Mouse (Mus musculus) neural tube, embryonic 11.5 days (tissue): ENCODE data around the gene Grik3. TPM values are rescaled to one million over a fixed set of nuclear protein-coding genes. Genes with fewer than 3 reads are reported as not detected.

Experiments
- ATAC-seq: fragments of 200-750 bp; cut with Nextera tagmentation; 2 replicates; pipeline ENCODE4 v1.8.0; 2017; ENCODE audit warnings: moderate number of reproducible peaks, mild to moderate bottlenecking, moderate TSS enrichment, moderate library complexity; ENCODE audit not compliant: insufficient read depth, low FRiP score, low TSS enrichment
- DNase-seq: peaks from one replicate; pipeline ENCODE4 v3.0.0-alpha.2; 2015; ENCODE audit warnings: low spot score
- H3K27ac ChIP-seq: fragments of 300-500 bp; sonication (generic); 2 replicates; pipeline ENCODE4 v1.5.1; 2014; ENCODE audit warnings: low read depth, mild to moderate bottlenecking, low read length
- H3K27me3 ChIP-seq: fragments of 300-500 bp; sonication (generic); 2 replicates; pipeline ENCODE4 v1.6.1; 2014; ENCODE audit warnings: mild to moderate bottlenecking, low read length, mixed read lengths; ENCODE audit not compliant: control insufficient read depth, insufficient read depth
- H3K36me3 ChIP-seq: fragments of 300-500 bp; sonication (generic); 2 replicates; pipeline ENCODE4 v1.6.1; 2014; ENCODE audit warnings: mild to moderate bottlenecking, low read length, moderate library complexity, mixed read lengths; ENCODE audit not compliant: control insufficient read depth, insufficient read depth
- H3K4me1 ChIP-seq: fragments of 300-500 bp; sonication (generic); 2 replicates; pipeline ENCODE4 v1.6.1; 2014; ENCODE audit warnings: low read length, mixed read lengths; ENCODE audit not compliant: control insufficient read depth, insufficient read depth
- H3K4me2 ChIP-seq: fragments of 300-500 bp; sonication (generic); 2 replicates; pipeline ENCODE4 v1.6.1; 2014; ENCODE audit warnings: low read depth, mild to moderate bottlenecking, moderate library complexity
- H3K4me3 ChIP-seq: fragments of 300-500 bp; sonication (generic); 2 replicates; pipeline ENCODE4 v1.5.1; 2014; ENCODE audit warnings: low read depth, low read length
- H3K9ac ChIP-seq: fragments of 300-500 bp; sonication (generic); 2 replicates; pipeline ENCODE4 v1.6.1; 2014; ENCODE audit warnings: mild to moderate bottlenecking, low read length
- H3K9me3 ChIP-seq: fragments of 300-500 bp; sonication (generic); 2 replicates; pipeline ENCODE4 v1.6.1; 2016; ENCODE audit warnings: low read length; ENCODE audit not compliant: control insufficient read depth
- WGBS: fragments of 180-500 bp; shearing (Covaris S2); extraction: QIAGEN DNeasy Blood & Tissue Kit; methylation state at CpG from one replicate; pipeline ENCODE4 v1.1.7; 2014; 5-methylcytosine and 5-hydroxymethylcytosine counted together
- polyA plus RNA-seq: library from polyadenylated mRNA; unstranded; fragments of >200 nt; fragmentation: Nextera tagmentation; extraction: Ambion mirVana; gene quantifications from 2 replicates; pipeline ENCODE4 v1.2.1, GENCODE M21; 2014

Gene Grik3
- polyA plus RNA-seq, 1 experiment from 2014 or later = 1.3 TPM

DNA sequence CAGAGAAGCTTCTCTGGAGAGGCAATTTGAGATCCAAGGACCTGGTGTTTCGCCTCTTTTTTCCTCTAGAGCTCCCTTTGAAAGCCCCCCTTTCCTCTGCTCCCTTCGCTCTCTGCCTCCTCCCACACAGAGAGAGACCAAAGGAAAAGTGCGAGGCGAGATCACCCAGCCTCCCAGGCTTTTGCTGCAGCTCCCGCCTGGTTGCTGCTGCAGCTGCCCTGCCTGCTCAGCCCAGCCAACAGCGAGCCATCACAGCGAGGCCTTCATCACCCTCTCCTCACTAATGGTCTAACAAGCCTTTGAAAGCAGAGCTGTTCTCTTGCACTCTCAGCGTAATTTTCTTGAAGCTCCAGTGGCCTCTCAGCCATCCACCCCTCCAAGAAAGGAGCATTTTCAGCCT is 196.6 kb downstream of the Grik3 start:
- no peak for ATAC-seq
- H3K4me3 ChIP-seq = no peak overlapping the region
- no peaks in the 10 kb centered on the region for H3K36me3 ChIP-seq
- 34% methylated on average over 8 of the region's 8 CpGs for WGBS
- no peak for DNase-seq
- no peak overlapping the region for H3K9ac ChIP-seq
- H3K4me1 ChIP-seq = no peaks in the 10 kb centered on the region
- no peak overlapping the region for H3K4me2 ChIP-seq
- no peaks in the 10 kb centered on the region for H3K27me3 ChIP-seq
- no peaks in the 10 kb centered on the region for H3K9me3 ChIP-seq
- no peak overlapping the region for H3K27ac ChIP-seq

DNA sequence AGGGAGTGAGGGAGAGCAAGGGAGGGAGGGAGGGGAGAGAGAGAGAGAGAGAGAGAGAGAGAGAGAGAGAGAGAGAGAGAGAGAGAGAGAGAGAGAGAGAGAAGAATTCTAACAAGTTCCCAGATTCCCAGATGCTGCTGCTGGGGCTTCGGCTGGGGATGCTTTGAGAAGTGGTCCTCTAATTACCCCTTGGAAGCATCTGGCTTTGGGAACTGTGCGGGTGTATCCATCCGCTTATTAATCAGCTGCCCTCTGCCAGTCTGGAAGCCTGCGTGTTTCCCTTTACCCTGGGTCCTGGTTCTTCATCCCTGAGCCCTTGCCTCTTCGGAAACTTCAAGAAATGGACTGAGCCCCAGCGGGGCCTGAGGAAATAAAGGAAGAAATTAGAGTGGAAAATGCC is 204.9 kb downstream of the Grik3 start:
- ATAC-seq (no peak), DNase-seq (no peak)
- 35% methylated on average over 6 of the region's 6 CpGs for WGBS
- H3K4me1 ChIP-seq = peaks cover 21% of the 10 kb centered on the region
- H3K36me3 ChIP-seq = no peaks in the 10 kb centered on the region
- no peak overlapping the region for H3K4me3 ChIP-seq
- no peak overlapping the region for H3K4me2 ChIP-seq
- H3K9me3 ChIP-seq = no peaks in the 10 kb centered on the region
- no peak overlapping the region for H3K9ac ChIP-seq
- H3K27me3 ChIP-seq = no peaks in the 10 kb centered on the region
- H3K27ac ChIP-seq = no peak overlapping the region

DNA sequence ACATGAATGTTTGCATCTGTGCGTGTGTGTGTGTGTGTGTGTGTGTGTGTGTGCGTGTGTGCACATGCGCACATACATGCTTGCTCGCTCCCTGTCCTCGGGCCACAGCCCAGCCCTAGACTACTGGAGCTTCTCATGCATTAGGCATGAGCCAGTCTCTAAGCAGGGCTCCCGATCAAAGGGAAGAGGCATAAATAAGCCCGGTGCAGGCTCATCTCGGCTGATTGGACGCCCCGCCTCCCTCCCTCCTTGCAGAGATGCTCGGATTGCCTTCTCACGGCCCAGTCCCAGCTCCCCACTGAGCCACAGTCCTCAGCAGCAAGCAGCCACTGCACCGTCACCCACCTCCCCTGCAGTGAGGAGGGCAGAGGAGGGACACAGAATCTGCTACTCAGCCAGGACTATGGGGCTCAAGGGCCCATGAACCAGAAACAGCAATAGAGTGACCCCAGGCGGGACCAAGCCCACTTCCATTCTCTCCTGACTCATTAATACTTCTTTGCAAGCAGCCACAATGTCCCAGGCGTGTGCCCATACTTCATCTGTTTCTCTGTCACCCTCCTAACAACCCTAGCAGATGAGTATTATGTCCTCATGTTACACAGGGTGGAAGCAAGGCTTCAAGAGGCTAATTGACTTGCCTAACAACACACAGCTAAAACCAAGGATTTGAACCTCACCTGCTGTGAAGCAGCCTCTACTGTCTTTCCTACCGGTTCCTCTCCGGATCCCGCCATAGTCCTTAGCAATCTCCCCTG is 205.9 kb downstream of the Grik3 start:
- Histone ChIP-seq H3K4me1 (peaks cover 21% of the 10 kb centered on the region), H3K4me2 (peak overlapping the region; percentile 5; the same call in 1 of the 2 replicates), H3K36me3 (no peaks in the 10 kb centered on the region), H3K4me3 (no peak overlapping the region), H3K27ac (peak overlapping the region; percentile 65), H3K27me3 (no peaks in the 10 kb centered on the region), H3K9ac (peak overlapping the region; percentile 6; the same call in 1 of the 2 replicates), H3K9me3 (no peaks in the 10 kb centered on the region)
- DNase-seq (peak; percentile 79), ATAC-seq (peak; percentile 97)
- 13% methylated on average over 18 of the region's 18 CpGs for WGBS

DNA sequence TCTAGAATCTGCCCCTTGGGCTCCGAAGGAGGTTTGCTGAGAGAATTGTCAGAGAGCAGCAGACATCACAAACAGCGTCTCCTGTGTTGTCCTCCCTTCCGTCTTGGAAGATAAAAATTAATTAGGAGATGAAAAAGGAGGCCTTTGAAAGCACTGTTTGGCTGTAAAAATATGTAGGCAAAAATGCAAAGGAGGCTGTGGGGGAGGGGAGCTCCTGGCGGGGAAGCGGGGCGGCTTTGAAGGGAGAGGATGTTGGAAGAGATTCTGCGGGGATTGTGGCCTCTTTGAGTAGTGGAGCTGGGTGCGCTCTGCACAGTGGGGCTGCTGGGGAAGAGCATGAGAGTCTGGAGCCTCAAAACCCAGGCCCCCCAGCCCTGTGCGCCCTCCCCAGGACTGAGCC is 207.1 kb downstream of the Grik3 start:
- no peaks in the 10 kb centered on the region for H3K27me3 ChIP-seq
- H3K27ac ChIP-seq = no peak overlapping the region
- no peak overlapping the region for H3K9ac ChIP-seq
- H3K9me3 ChIP-seq = no peaks in the 10 kb centered on the region
- H3K4me3 ChIP-seq = no peak overlapping the region
- 22% methylated on average over 9 of the region's 9 CpGs for WGBS
- no peak for ATAC-seq
- H3K4me2 ChIP-seq = no peak overlapping the region
- H3K4me1 ChIP-seq = peaks cover 21% of the 10 kb centered on the region
- no peak for DNase-seq
- no peaks in the 10 kb centered on the region for H3K36me3 ChIP-seq

DNA sequence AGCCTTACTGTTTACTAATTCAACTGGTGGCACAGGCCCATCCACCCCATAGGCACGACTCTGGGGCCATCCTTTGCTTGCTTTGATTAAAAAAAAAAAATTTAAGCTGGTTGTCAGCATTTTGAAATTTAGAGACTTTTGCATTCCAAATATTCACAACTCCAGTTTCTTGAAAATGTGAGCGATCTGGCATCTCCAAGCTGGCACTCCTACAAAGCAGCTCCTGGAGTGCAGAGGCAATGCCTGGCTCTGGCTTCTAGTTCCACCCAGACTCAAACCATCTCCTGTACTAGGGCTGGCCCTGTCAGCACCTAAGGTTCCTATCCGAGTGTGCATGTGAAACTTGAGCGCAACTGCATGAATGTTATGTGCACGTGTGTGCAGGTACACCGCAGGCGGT is 208.6 kb downstream of the Grik3 start:
- H3K4me1 ChIP-seq = peaks cover 21% of the 10 kb centered on the region
- no peaks in the 10 kb centered on the region for H3K36me3 ChIP-seq
- H3K27me3 ChIP-seq = no peaks in the 10 kb centered on the region
- no peak for DNase-seq
- H3K27ac ChIP-seq = no peak overlapping the region
- H3K9me3 ChIP-seq = no peaks in the 10 kb centered on the region
- no peak overlapping the region for H3K4me2 ChIP-seq
- no peak overlapping the region for H3K4me3 ChIP-seq
- no peak for ATAC-seq
- H3K9ac ChIP-seq = no peak overlapping the region
- 91% methylated on average over 7 of the region's 7 CpGs for WGBS

DNA sequence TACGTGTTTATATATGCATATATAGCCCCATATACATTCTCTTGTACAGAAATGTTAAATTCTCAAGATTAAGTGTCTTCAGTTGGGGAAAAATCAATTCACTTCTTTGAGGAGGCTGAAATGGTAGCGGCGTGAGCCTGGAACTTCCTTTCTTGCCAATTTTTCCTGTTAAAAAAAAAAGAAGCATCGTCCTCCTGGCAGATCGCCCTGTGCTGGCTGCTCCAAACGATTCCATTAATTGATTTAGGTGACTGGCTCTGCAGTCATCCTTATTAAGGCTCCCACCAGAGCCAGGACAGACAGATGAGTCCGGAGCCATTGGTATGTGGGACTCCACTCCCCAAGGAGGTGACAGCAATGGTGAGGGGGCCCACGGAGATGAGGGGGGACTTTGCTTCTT is 209.8 kb downstream of the Grik3 start:
- H3K36me3 ChIP-seq = no peaks in the 10 kb centered on the region
- 85% methylated on average over 8 of the region's 8 CpGs for WGBS
- H3K4me1 ChIP-seq = peaks cover 19% of the 10 kb centered on the region
- ATAC-seq = no peak
- no peak overlapping the region for H3K4me2 ChIP-seq
- no peak overlapping the region for H3K27ac ChIP-seq
- no peak overlapping the region for H3K9ac ChIP-seq
- no peak for DNase-seq
- no peaks in the 10 kb centered on the region for H3K9me3 ChIP-seq
- H3K4me3 ChIP-seq = no peak overlapping the region
- no peaks in the 10 kb centered on the region for H3K27me3 ChIP-seq

DNA sequence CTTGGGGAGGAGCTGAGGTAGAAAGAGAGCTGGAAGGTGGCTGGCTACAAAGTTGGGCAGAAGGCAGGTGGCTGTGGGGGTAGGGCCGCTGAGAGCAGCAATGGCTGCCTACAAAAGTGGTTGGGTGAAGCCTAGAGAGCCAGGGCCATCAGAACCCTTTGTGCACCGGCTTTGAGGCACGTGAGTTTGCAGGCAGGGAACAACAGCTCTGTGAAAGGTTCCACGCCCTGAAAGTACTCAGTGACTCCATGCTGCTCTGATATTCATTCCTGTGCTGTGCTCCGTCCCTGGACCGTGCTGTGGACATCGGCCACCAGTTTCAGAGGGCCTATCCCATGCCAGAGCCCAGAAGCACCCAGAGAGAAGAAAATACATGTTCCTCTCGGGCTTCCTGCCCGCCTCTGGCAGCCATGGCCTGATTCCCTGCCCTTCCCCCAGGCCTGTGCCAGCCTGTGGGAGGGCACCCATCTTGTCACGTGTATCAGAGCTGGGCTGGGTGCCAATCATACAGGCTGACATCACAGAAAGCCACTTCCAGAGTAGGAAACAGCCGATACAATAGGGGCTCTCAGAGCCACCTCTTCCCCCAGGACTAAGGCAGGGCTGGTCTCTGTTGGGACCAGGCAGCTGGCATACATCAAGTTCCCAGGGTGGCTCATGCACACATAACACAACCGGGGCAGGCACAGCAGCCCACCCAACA is 212.3 kb downstream of the Grik3 start:
- Histone ChIP-seq H3K4me2 (no peak overlapping the region), H3K4me1 (peaks cover 2% of the 10 kb centered on the region; the same call in 1 of the 2 replicates), H3K27ac (no peak overlapping the region), H3K9ac (no peak overlapping the region), H3K27me3 (no peaks in the 10 kb centered on the region), H3K36me3 (no peaks in the 10 kb centered on the region), H3K9me3 (no peaks in the 10 kb centered on the region), H3K4me3 (no peak overlapping the region)
- 79% methylated on average over 12 of the region's 12 CpGs for WGBS
- DNase-seq (no peak), ATAC-seq (no peak)

- Histone ChIP-seq H3K36me3 (no peaks in the 10 kb centered on the region), H3K4me2 (no peak overlapping the region), H3K9me3 (no peaks in the 10 kb centered on the region), H3K9ac (no peak overlapping the region), H3K27me3 (no peaks in the 10 kb centered on the region), H3K4me3 (no peak overlapping the region), H3K4me1 (no peaks in the 10 kb centered on the region), H3K27ac (no peak overlapping the region)
- WGBS = 43% methylated on average over 4 of the region's 4 CpGs
- DNase-seq = no peak
- ATAC-seq = no peak
These were observed 212.8 kb downstream of the Grik3 start for GRCm38 (mm10) chr4:125703310-125703690.

DNA sequence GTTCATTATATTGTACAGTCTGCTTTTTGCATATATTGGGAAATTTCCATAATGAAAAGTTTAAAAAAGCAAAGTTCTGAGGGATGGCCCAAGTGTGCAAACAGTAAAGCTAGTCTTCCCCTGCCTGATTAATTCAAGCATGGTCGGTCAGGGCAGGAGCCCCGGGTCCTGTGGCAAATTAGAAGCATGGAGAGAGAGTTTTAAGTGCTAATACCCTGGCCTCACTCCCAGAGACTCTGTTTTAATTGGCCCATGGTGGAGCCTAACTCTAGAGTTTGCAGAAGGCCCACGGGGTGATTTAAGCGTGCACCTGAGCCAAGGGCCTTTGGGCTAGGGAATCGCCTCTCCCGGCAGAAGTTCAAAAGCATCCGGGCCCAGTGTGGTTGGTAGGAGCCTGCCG is 215.2 kb downstream of the Grik3 start:
- no peak for ATAC-seq
- no peaks in the 10 kb centered on the region for H3K4me1 ChIP-seq
- no peak for DNase-seq
- H3K9ac ChIP-seq = no peak overlapping the region
- no peaks in the 10 kb centered on the region for H3K27me3 ChIP-seq
- H3K9me3 ChIP-seq = no peaks in the 10 kb centered on the region
- H3K36me3 ChIP-seq = no peaks in the 10 kb centered on the region
- no peak overlapping the region for H3K4me2 ChIP-seq
- 87% methylated on average over 8 of the region's 8 CpGs for WGBS
- H3K4me3 ChIP-seq = no peak overlapping the region
- no peak overlapping the region for H3K27ac ChIP-seq
